Mouse (Mus musculus) liver, embryonic 11.5 days (tissue): ENCODE data around the gene Hist1h3b. TPM values are rescaled to one million over a fixed set of nuclear protein-coding genes. Genes with fewer than 3 reads are reported as not detected.
"Not testable (repeated sequence)": the region's sequence is repeated elsewhere in the genome, so short reads cannot be mapped to it uniquely, and the experiment has no call there.

Experiments
- ATAC-seq: fragments of 200-750 bp; cut with Nextera tagmentation; replicated peaks from 2 replicates; pipeline ENCODE4 v1.8.0; 2017; ENCODE audit warnings: moderate number of reproducible peaks, mild to moderate bottlenecking, moderate TSS enrichment, moderate library complexity; ENCODE audit not compliant: low FRiP score
- DNase-seq: peaks from one replicate; pipeline ENCODE4 v3.0.0-alpha.2; 2017; ENCODE audit warnings: low spot score
- H3K27ac ChIP-seq: fragments of 300-500 bp; sonication (generic); 2 replicates; pipeline ENCODE4 v1.5.1; 2014; ENCODE audit warnings: mild to moderate bottlenecking, low read depth, low read length, control low read depth
- H3K27me3 ChIP-seq: fragments of 300-500 bp; sonication (generic); replicated peaks from 2 replicates; pipeline ENCODE4 v1.6.1; 2014; ENCODE audit warnings: low read length, mixed read lengths; ENCODE audit not compliant: control insufficient read depth, insufficient read depth
- H3K36me3 ChIP-seq: fragments of 300-500 bp; sonication (generic); 2 replicates; pipeline ENCODE4 v1.6.1; 2014; ENCODE audit warnings: mild to moderate bottlenecking, low read length, moderate library complexity, mixed read lengths; ENCODE audit not compliant: control insufficient read depth, insufficient read depth
- H3K4me1 ChIP-seq: fragments of 300-500 bp; sonication (generic); replicated peaks from 2 replicates; pipeline ENCODE4 v1.6.1; 2014; ENCODE audit warnings: low read length, mixed read lengths; ENCODE audit not compliant: control insufficient read depth, insufficient read depth
- H3K4me2 ChIP-seq: fragments of 300-500 bp; sonication (generic); 2 replicates; pipeline ENCODE4 v1.6.1; 2014; ENCODE audit warnings: mild to moderate bottlenecking, control low read depth, moderate library complexity
- H3K4me3 ChIP-seq: fragments of 300-500 bp; sonication (generic); 2 replicates; pipeline ENCODE4 v1.5.1; 2014; ENCODE audit warnings: low read depth, low read length, control low read depth
- H3K9ac ChIP-seq: fragments of 300-500 bp; sonication (generic); 2 replicates; pipeline ENCODE4 v1.6.1; 2014; ENCODE audit warnings: low read depth, low read length, control low read depth
- H3K9me3 ChIP-seq: fragments of 300-500 bp; sonication (generic); 2 replicates; pipeline ENCODE4 v1.6.1; 2016; ENCODE audit warnings: low read length, inconsistent platforms, mixed read lengths; ENCODE audit not compliant: control insufficient read depth
- WGBS: fragments of 180-500 bp; shearing (Covaris S2); extraction: QIAGEN DNeasy Blood & Tissue Kit; methylation state at CpG from one replicate; pipeline ENCODE4 v1.1.7; 2014; 5-methylcytosine and 5-hydroxymethylcytosine counted together
- polyA plus RNA-seq: library from polyadenylated mRNA; unstranded; fragments of >200 nt; fragmentation: Nextera tagmentation; extraction: Ambion mirVana; gene quantifications from 2 replicates; pipeline ENCODE4 v1.2.1, GENCODE M21; 2014

Gene Hist1h3b
- polyA plus RNA-seq, 1 experiment from 2014 or later: 8.3 TPM

DNA sequence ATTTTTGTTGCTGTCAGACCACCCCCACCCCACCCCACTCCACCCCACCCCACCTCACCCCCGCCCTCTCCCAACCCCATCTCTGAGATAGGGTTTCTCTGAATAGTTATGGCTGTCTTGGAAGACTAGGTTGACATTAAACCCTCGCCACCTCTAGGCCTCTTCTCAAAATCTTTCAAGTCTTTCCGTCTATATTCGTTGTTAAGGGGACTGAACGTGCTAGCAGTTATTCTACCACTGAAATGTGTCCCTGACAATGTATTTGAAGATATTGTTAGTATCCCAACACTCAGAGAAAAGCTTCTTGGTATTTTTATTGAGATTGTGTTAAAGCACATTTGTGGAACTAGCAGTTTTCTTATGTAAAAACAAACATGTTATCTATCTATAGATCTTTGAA, 11.2 kb upstream of the Hist1h3b start:
- Histone ChIP-seq H3K27ac (peak overlapping the region; percentile 100), H3K4me1 (peaks cover 7% of the 10 kb centered on the region), H3K36me3 (no peaks in the 10 kb centered on the region), H3K9me3 (no peaks in the 10 kb centered on the region), H3K4me3 (peak overlapping the region; percentile 52), H3K9ac (peak overlapping the region; percentile 83; the same call in 1 of the 2 replicates), H3K27me3 (no peaks in the 10 kb centered on the region), H3K4me2 (peak overlapping the region; percentile 91)
- DNase-seq: no peak
- ATAC-seq: no peak
- WGBS: 32% methylated on average over 5 of the region's 5 CpGs

- no peak for ATAC-seq
- Histone ChIP-seq H3K4me3 (no peak overlapping the region), H3K27me3 (no peaks in the 10 kb centered on the region), H3K9ac (peak overlapping the region; percentile 53; the same call in 1 of the 2 replicates), H3K27ac (peak overlapping the region; percentile 74), H3K4me1 (peaks cover 7% of the 10 kb centered on the region), H3K4me2 (peak overlapping the region; percentile 42), H3K36me3 (no peaks in the 10 kb centered on the region), H3K9me3 (no peaks in the 10 kb centered on the region)
- DNase-seq: no peak
Measured at GRCm38 (mm10) chr13:23742007-23742406, 10.1 kb upstream of the Hist1h3b start.

DNA sequence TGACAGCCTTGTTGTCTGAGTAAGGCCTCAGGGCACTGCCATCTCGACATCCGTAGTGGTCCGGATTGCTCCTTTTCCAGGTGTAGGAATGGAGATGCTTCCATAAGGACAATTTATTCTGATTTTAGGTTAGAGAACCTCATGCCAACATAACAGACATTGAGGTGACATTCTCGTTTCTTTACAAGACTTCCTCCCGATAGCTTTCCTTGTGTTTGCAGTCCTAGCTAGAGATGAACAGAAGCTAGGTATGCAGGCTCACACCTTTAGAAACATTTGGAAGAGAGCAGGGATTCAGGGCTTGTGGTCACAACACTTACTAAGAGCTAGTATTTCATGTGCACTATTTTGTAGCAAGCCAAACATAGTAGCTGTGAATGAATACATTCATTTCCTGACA, 8.9 kb upstream of the Hist1h3b start:
- DNase-seq: no peak
- peak overlapping the region; percentile 79 for H3K27ac ChIP-seq
- no peaks in the 10 kb centered on the region for H3K27me3 ChIP-seq
- no peaks in the 10 kb centered on the region for H3K9me3 ChIP-seq
- H3K9ac ChIP-seq: peak overlapping the region; percentile 58
- no peak for ATAC-seq
- 90% methylated on average over 5 of the region's 5 CpGs for WGBS
- H3K4me2 ChIP-seq: peak overlapping the region; percentile 34; the same call in 1 of the 2 replicates
- no peaks in the 10 kb centered on the region for H3K36me3 ChIP-seq
- no peak overlapping the region for H3K4me3 ChIP-seq
- peaks cover 12% of the 10 kb centered on the region for H3K4me1 ChIP-seq

GRCm38 (mm10) chr13:23743963-23744362, 8.1 kb upstream of the Hist1h3b start:
- Histone ChIP-seq H3K4me2 (peak overlapping the region; percentile 60), H3K9me3 (no peaks in the 10 kb centered on the region), H3K27me3 (no peaks in the 10 kb centered on the region), H3K36me3 (no peaks in the 10 kb centered on the region), H3K4me1 (peaks cover 18% of the 10 kb centered on the region), H3K9ac (peak overlapping the region; percentile 77), H3K4me3 (peak overlapping the region; percentile 46), H3K27ac (peak overlapping the region; percentile 100)
- no peak for ATAC-seq
- DNase-seq: no peak
- WGBS: 43% methylated on average over 4 of the region's 4 CpGs

- H3K4me3 ChIP-seq: peak overlapping the region; percentile 46
- peak overlapping the region; percentile 100 for H3K27ac ChIP-seq
- H3K27me3 ChIP-seq: no peaks in the 10 kb centered on the region
- no peaks in the 10 kb centered on the region for H3K36me3 ChIP-seq
- H3K4me1 ChIP-seq: peaks cover 18% of the 10 kb centered on the region
- ATAC-seq: no peak
- no peak for DNase-seq
- H3K9me3 ChIP-seq: no peaks in the 10 kb centered on the region
- peak overlapping the region; percentile 60 for H3K4me2 ChIP-seq
- H3K9ac ChIP-seq: peak overlapping the region; percentile 77
- WGBS: 3% methylated on average over 13 of the region's 36 CpGs
Measured at GRCm38 (mm10) chr13:23744421-23745380, 7.4 kb upstream of the Hist1h3b start.

DNA sequence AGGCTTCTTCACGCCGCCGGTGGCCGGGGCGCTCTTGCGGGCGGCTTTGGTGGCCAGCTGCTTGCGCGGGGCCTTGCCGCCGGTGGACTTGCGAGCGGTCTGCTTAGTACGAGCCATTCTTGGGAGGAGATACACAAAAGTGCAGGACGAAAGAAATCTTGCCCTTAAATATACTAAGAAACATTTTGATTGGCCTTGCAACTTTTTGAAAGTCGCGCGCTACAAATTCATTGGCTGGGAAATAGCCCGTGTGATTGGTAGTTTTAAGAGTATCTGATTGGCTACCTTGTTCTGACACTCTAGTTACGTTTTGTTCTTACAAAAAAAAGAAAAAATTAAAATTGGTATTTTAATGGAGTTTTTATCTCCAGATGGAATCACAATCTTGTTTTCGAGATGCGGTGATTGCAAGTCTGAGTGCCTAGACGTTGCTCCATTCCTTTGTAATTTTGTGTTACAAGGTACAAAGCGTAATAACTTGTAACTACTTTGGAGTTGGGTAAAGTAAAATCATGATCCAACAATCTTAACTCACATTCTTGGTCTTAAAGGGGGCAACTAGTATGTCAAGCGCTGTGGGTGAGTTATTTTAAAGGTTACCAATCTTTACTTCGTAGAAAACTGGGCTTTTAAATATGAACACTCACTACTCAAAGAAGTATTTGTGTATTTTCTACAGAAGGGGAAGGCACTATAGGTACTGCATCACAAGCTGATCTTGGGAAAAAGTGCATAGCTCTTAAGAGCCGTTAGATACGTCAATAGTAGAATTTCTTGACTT, 6.5 kb upstream of the Hist1h3b start, which contains the start of gene Hist1h3c:
Gene Hist1h3c, minus strand, starts transcription at position 222 of the 781 bp plus-strand sequence.
- Histone ChIP-seq H3K4me3 (peak within 1 kb of the TSS; percentile 47), H3K27me3 (no peaks in the 10 kb centered on the region), H3K27ac (peak within 1 kb of the TSS; percentile 100), H3K4me1 (peaks cover 18% of the 10 kb centered on the region), H3K9ac (peak within 1 kb of the TSS; percentile 88), H3K9me3 (no peaks in the 10 kb centered on the region), H3K36me3 (no peaks in the 10 kb centered on the region), H3K4me2 (peak within 1 kb of the TSS; percentile 60)
- 1% methylated on average over 28 of the region's 28 CpGs for WGBS
- DNase-seq: peak; percentile 77
- ATAC-seq: peak; percentile 64

DNA sequence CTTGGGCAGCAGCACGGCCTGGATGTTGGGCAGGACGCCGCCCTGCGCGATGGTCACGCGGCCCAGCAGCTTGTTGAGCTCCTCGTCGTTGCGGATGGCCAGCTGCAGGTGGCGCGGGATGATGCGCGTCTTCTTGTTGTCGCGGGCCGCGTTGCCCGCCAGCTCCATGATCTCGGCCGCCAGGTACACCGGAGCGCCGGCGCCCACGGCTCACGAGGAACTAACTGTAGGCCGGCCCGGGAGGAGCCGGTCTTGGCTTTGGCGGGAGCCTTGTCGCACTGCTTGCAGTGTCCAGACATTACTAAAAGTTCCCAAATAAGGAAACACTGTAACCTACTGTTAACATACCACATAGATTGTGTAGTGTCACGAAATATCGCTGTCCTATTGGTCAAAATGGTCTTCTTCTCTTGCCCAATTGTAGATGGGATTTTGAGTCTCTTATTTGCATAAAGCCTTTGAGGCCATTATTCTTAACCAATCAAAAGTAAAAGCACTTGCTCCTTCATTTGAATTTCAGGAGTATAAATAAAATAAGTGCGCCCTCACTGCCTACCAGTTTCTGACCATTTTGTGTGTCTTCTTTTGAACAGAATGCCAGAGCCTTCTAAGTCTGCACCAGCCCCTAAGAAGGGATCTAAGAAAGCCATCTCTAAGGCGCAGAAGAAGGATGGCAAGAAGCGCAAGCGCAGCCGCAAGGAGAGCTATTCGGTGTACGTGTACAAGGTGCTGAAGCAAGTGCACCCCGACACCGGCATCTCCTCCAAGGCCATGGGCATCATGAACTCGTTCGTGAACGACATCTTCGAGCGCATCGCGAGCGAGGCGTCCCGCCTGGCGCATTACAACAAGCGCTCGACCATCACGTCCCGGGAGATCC, 5.6 kb upstream of the Hist1h3b start, which contains the start of gene Hist1h2bb:
Gene Hist1h2bb, plus strand, starts transcription at position 534 of the 880 bp plus-strand sequence.
- ATAC-seq: peak; percentile 80
- H3K27me3 ChIP-seq, H3K9me3 ChIP-seq, H3K36me3 ChIP-seq: not testable (repeated sequence)
- Histone ChIP-seq H3K27ac (peak within 1 kb of the TSS; percentile 100), H3K9ac (peak within 1 kb of the TSS; percentile 88), H3K4me3 (peak within 1 kb of the TSS; percentile 47), H3K4me1 (peaks cover 18% of the 10 kb centered on the region), H3K4me2 (peak within 1 kb of the TSS; percentile 60)
- DNase-seq: peak; percentile 84
- under 1% methylated on average over 37 of the region's 58 CpGs for WGBS
